Mouse (Mus musculus) Patski (cell line): ENCODE results near the gene Calr. TPM values are rescaled to one million over a fixed set of nuclear protein-coding genes. Genes with fewer than 3 reads are reported as not detected.
A peak's percentile ranks its signal among the peaks of the same experiment; 100 is the strongest.

Experiments used
- ATAC-seq: fragments of 100-300 bp; one replicate; pipeline ENCODE4 v1.8.0; 2021
- CTCF ChIA-PET: fragments of 350-600 bp; sonication (Branson Sonifier 250); formaldehyde crosslinking; loops from one replicate; lab custom pipeline; 2022; ENCODE audit warnings: inconsistent platforms; lab: Charles Lee
- POLR2A ChIA-PET: fragments of 350-600 bp; sonication (Branson Sonifier 250); formaldehyde crosslinking; loops from one replicate; lab custom pipeline; 2022; ENCODE audit warnings: antibody characterized with exemption, inconsistent platforms; lab: Charles Lee
- DNase-seq: peaks from one replicate; pipeline ENCODE4 v3.0.0-alpha.2; 2011; ENCODE audit warnings: low read depth, low spot score
- H3K27me3 ChIP-seq: fragments of 371-371 bp; one replicate; pipeline ENCODE4 v1.5.1; 2021
- CTCF ChIP-seq: fragments of 100-300 bp; IDR thresholded peaks from one replicate; pipeline ENCODE4 v1.5.1; 2021
- in situ Hi-C: fragments of 300-500 bp; cut with MboI; formaldehyde crosslinking; loops from 3 replicates; pipeline ENCODE4 v1.11.1; 2018; ENCODE audit warnings: low pct_unique_long_range_greater_than_20kb, mixed read lengths
- polyA plus RNA-seq: library from polyadenylated mRNA; unstranded; gene quantifications from one replicate; pipeline ENCODE4 v1.2.3, GENCODE M21; 2021

Calr gene
- polyA plus RNA-seq = 1,232 TPM

GRCm38 (mm10) chr8:84846722-84847572 is at the start of gene Calr:
Gene Calr (minus strand): TSS chr8:84846934.
- H3K27me3 ChIP-seq = no peaks in the 10 kb centered on the region
- ATAC-seq (peak; percentile 97), DNase-seq (peak; percentile 98)
- in situ Hi-C loops = no loop called here
- CTCF ChIA-PET = interaction anchor here (1.0 to 2.6 kb wide), 6 partner anchors 9 to 56 kb away, joined by 3 to 9 read pairs (median 4); partner anchors contain the start of gene Farsa
- POLR2A ChIA-PET = interaction anchor here (0.6 to 3.1 kb wide), 8 partner anchors 9 to 156 kb away, joined by 3 to 14 read pairs (median 4); partner anchors contain the start of genes Farsa and Klf1
- TF ChIP-seq CTCF = no peak

DNA sequence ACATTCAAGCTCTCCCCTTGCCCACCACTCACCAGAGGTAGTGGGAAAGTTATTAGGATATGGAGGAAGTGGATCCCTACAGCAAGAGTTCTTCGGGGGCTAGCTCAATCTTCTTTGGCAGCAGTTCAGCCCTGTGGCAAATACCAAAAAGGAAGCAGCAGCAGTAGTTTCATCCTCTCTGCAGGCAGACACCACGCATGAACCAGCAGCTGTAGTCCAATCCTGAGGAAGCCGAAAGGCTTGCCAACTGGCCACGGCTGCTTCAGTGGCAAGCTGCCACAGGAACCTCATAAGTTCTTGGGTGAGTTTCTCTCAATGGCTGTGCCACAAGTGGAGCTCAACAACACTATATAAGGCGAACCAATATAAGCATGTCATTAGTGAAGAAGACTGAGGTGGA is 49.2 kb upstream of the Calr start:
- DNase-seq (no peak), ATAC-seq (no peak)
- in situ Hi-C loops = no loop called here
- H3K27me3 ChIP-seq = no peaks in the 10 kb centered on the region
- POLR2A ChIA-PET = no interaction called here
- CTCF ChIA-PET = no interaction called here
- no peak for TF ChIP-seq CTCF

- in situ Hi-C loops = no loop called here
- DNase-seq (peak; percentile 80), ATAC-seq (peak; percentile 98)
Observed at GRCm38 (mm10) chr8:84893709-84894134, 47.0 kb upstream of the Calr start, which contains the start of gene Gcdh. Gene Gcdh (minus strand): TSS chr8:84893921.

GRCm38 (mm10) chr8:84892993-84893708 is 46.4 kb upstream of the Calr start:
- ATAC-seq (peak; percentile 29), DNase-seq (no peak)
- no peak for TF ChIP-seq CTCF
- in situ Hi-C loops = no loop called here
- ChIA-PET POLR2A (interaction anchor here (0.8 to 1.5 kb wide), 5 partner anchors 10 to 45 kb away, joined by 3 to 4 read pairs (median 3); no protein-coding TSS in a partner anchor), CTCF (interaction anchor here (0.8 to 2.7 kb wide), 6 partner anchors 7 to 48 kb away, joined by 3 to 22 read pairs (median 4); partner anchors contain the start of gene Dnase2a)
- H3K27me3 ChIP-seq = no peaks in the 10 kb centered on the region

More at GRCm38 (mm10) chr8:84893709-84894134, 47.0 kb upstream of the Calr start, which contains the start of gene Gcdh:
- no peaks in the 10 kb centered on the region for H3K27me3 ChIP-seq
- TF ChIP-seq CTCF = no peak
- CTCF ChIA-PET = interaction anchor here (0.8 to 2.7 kb wide), 4 partner anchors 9 to 48 kb away, joined by 3 to 22 read pairs (median 6); partner anchors contain the start of gene Dnase2a
- POLR2A ChIA-PET = interaction anchor here (0.8 to 1.5 kb wide), 3 partner anchors 10 to 46 kb away, joined by 3 read pairs; no protein-coding TSS in a partner anchor

- POLR2A ChIA-PET = no interaction called here
- TF ChIP-seq CTCF = no peak
- in situ Hi-C loops = no loop called here
Observed at GRCm38 (mm10) chr8:84889141-84889540, 42.4 kb upstream of the Calr start.

DNA sequence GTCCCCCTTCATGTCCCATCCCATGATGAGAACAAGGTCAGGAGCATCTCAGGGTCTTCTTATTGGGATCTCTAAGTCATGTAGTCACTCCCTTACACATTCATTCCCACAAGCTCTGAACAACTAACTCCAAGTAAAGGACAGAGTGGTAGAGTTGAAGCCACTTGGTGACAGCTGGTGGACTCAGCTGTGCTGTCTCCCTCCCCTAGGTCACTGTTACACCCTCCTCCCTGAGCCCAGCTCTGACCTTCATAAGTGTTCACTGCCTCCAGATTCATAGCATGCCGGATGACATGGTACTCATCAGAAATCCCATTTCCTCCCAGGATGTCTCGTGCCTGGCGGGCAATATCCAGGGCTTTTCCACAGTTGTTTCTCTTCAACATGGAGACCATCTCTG is 41.5 kb upstream of the Calr start:
- ChIA-PET POLR2A (no interaction called here), CTCF (interaction anchor here (2.0 kb wide), 1 partner anchor 15 kb away, joined by 6 read pairs; no protein-coding TSS in a partner anchor)
- TF ChIP-seq CTCF = no peak
- no peak for DNase-seq
- in situ Hi-C loops = no loop called here
- no peak for ATAC-seq
- H3K27me3 ChIP-seq = no peaks in the 10 kb centered on the region

More at GRCm38 (mm10) chr8:84889141-84889540, 42.4 kb upstream of the Calr start:
- CTCF ChIA-PET = interaction anchor here (1.2 to 2.0 kb wide), 2 partner anchors 14 to 109 kb away, joined by 3 to 6 read pairs; no protein-coding TSS in a partner anchor
- ATAC-seq = no peak
- DNase-seq = no peak
- no peaks in the 10 kb centered on the region for H3K27me3 ChIP-seq

DNA sequence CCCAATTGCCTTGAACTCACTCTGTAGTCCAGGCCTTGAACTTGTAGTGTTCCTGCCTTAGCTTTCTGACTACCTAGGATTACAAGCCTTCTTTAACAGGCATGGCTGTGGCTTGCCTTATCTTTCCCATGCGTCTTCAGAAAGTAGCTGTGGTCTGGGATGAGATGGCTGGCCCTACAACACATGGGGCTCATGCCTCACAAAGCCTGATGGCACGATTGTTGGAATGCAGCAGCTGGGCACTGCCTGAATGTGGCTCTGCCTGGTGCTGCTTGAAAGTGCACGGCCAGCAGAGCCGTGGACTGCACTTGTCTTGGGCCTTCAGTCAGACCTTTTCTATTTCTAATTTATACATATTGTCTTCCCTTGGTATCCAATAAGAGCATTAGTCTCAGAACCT is 38.0 kb upstream of the Calr start:
- ChIA-PET POLR2A (no interaction called here), CTCF (no interaction called here)
- ATAC-seq (no peak), DNase-seq (no peak)
- H3K27me3 ChIP-seq = no peaks in the 10 kb centered on the region
- TF ChIP-seq CTCF = no peak
- in situ Hi-C loops = no loop called here

DNA sequence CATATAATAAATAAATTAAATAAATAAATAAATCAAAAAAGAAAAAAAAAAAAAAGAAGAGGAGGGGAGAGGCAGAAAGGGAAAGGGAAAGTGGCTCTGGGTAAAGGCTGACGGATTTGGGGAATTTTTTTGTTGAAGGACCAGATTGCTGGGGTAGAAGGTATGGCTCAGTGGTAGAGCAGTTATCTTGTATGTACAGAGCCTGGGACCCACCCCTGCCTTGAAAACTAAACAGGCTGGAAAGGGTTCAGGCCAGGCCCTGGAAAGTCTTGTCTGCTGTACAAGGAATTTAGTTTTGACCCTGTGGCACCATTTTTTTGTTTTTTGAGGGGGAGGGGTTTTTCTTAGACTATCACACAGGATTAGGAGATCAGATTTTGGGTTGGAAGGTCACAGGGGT is 32.2 kb upstream of the Calr start:
- POLR2A ChIA-PET = no interaction called here
- TF ChIP-seq CTCF = no peak
- in situ Hi-C loops = no loop called here

DNA sequence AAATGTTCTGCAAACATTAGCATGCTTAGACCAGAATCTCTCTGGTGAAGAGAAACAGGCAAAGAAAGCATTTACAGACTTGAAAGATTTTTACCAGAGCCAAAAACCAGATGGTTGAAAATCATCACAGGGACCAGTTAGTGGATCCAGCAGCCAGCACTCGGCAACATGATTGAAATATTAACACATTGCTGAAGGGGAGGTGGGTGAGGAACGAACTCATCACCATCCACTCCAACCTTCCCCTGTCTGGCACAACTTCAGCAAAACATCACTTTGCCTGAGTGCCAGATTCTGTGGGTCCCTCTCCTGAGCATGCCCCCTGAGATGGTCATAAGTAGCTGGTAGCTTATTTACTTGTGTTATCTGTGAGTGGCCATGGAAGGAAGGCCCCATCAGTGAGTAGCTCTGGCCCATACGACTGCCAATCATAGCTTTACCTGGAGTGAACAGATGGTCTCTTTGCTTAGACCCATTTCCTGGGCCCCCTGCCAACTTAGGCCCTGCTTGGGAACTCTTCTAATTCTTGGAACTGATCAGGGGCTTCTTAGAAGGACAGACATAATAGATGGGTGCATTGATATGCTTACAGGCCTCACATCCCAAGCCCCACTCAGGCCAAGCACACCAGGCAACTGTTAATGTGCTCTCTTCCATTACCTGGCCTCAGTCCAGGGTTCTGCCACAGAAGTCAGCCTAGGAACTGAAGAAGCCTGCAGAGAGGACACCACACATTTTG is 30.7 kb upstream of the Calr start:
- CTCF ChIA-PET = interaction anchor here (1.9 to 4.1 kb wide), 2 partner anchors 9 to 25 kb away, joined by 4 to 19 read pairs; partner anchors contain the start of gene Klf1
- no peaks in the 10 kb centered on the region for H3K27me3 ChIP-seq
- no peak for DNase-seq
- TF ChIP-seq CTCF = no peak
- POLR2A ChIA-PET = no interaction called here
- in situ Hi-C loops = no loop called here
- no peak for ATAC-seq

More for the DNA sequence above, 32.2 kb upstream of the Calr start:
- ATAC-seq (no peak), DNase-seq (no peak)
- no peaks in the 10 kb centered on the region for H3K27me3 ChIP-seq
- CTCF ChIA-PET = interaction anchor here (4.1 kb wide), 1 partner anchor 23 kb away, joined by 19 read pairs; the partner anchor contains the start of gene Klf1
